Mouse (Mus musculus) left cerebral cortex, postnatal 25 days (tissue): ENCODE measurements around the gene Slc45a1. TPM values are rescaled to one million over a fixed set of nuclear protein-coding genes. Genes with fewer than 3 reads are reported as not detected.
A peak's percentile ranks its signal among the peaks of the same experiment; 100 is the strongest.

Experiments used
- DNase-seq, 2 experiments: peaks; one replicate each; pipeline ENCODE4 v3.0.0; 2022; ENCODE audit warnings: low spot score in 2 of 2, mixed read lengths in 1 of 2
- intact Hi-C: fragments of 180-260 bp; cut with DNase I; formaldehyde crosslinking; loops from one replicate; pipeline ENCODE4 v1.15.1; 2025
- total RNA-seq, 2 experiments: library from RNA; stranded (reverse); gene quantifications; 2 replicates each; pipeline ENCODE4 v1.2.3; 2021

Slc45a1 gene
- total RNA-seq, 2 experiments from 2014 or later, result 43.0 to 45.1 TPM

DNA sequence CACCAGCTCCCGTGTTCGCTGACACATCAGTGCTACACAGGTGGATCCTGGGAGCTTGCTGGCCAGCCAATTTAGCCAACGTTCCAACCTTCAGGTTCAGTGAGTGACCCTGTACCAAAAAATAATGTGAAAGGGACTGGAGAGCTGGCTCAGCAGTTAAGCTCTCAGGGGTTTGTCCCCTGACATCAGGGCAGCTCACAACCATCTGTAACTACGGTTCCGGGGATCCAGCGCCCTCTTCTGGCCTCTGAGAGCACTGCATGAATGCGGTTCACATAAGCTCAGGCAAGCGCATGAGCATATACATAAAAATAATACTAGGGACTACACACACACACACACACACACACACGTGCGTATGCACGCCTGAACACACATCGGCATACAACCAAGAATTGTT, 11.2 kb upstream of the Slc45a1 start:
- DNase-seq, result no peak
- intact Hi-C loops, result no loop called here

DNA sequence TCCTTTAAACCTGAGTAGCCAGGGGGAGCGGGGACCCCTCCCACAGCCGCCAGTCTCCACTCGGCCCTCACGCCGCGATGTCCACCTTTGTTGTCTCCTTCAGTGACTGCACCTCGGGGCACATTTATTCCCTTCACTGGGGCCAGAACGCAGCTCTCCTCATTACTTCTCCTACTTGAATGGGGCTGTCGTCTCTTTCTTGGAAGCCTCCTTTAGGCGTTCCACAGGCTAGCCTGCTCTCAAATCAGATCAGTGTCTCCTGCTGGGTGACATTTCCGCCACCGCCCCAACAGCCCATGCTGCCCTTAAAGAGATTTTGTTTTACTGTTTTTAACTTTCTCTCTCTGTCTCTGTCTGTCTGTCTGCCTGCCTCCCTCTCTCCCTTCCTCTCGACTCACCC, 9.9 kb upstream of the Slc45a1 start:
- intact Hi-C loops, result no loop called here
- no peak for DNase-seq

DNA sequence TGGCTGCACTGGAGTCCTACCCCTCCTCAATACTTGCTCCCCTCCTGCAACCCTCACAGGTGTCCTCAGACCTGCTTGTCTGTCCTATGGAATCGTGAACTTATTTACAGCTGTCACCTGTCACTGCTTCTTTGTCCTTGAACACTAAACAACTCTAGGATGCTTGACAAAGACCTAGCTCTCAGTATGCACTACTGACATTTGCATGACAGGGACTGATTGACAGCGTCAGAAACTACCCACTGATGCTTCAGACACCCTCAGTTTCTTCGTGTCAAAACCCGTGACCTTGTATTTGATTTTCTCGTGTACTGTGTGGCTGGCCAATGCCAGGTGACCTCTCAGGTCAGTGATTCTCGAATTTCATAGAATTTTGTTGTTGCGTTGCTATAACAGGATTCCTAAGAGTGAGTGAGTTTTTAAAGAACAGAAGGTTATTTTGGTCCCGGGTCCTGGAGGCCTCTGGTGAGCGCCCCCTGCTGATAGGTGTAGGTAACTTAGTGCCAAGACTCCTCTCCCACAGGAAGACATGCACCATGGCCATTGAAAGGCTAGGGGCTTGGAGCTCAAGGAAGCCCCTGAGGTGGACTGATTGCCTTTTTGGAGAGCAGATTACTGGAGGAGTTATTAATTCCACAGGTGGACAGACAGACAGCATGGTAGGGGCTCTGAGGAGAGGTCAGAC, 8.1 kb upstream of the Slc45a1 start:
- intact Hi-C loops, result no loop called here
- DNase-seq, result no peak

DNA sequence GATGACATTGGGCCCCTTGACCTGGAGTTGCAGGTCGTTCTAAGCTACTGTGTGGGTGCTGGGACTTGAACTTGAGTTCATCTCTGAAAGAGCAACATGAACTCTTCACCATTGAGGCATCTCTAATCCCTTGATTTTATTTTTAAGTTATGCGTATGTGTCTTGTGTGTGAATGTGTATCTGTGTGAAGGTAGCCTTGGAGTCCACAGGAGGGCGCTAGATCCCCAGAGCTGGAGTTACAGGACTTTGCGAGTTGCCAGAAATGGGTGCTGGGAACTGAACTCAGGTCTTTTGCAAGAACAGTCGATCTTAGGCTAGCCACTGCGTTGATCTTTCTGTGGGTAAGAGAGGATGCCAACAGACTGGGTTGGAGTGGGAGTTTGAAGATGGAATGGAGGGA, 4.5 kb upstream of the Slc45a1 start:
- intact Hi-C loops, result loop anchor here (1.0 to 2.0 kb wide), 2 partner anchors 198 to 245 kb away; no protein-coding TSS in a partner anchor
- no peak for DNase-seq

DNA sequence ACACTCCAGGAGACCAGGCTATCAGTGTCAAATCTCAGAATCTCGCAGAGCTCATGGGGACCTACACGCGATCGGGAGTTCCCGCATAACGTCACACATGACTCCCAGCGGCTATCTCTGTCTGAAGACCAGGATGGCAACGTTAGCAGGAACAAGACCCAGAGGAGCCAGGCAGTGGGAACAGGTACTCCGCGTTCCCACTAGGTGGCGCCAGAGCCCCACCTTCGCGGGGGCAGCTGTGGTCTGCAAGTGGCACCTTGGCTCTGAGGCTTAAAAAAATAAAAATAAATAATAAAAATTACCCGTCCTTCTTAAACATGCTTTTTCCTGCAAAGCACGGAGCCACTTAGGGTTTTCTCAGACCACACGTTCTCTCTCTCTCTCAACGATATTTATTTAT, 4.0 kb upstream of the Slc45a1 start:
- DNase-seq, result peak; percentile 82 to 88
- intact Hi-C loops, result loop anchor here (1.0 to 2.0 kb wide), 3 partner anchors 199 to 309 kb away; no protein-coding TSS in a partner anchor

DNA sequence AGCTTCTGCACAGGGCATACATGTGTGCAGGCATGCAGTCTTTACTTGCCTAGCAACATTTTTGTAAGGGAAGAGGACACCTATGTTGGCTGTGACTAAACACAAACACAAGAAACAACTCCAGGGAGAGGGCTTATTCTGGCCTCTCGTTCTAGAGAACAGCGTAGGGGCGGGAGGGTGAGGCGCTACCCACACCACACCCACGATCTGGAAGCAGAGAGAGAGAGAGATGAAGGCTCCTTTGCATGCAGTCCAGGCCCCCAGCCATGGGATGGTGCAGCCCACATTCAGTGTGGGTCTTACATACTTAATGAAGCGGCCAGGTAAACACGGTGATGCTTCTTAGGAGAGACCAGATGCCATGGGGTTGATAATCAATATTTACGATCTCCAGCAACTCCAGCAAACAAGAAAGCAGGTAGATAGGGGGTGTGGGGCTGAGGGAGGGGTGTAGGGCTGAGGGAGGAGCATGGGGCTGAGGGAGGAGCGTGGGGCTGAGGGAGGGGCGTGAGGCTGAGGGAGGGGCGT, 1.2 kb upstream of the Slc45a1 start:
- intact Hi-C loops, result no loop called here

DNA sequence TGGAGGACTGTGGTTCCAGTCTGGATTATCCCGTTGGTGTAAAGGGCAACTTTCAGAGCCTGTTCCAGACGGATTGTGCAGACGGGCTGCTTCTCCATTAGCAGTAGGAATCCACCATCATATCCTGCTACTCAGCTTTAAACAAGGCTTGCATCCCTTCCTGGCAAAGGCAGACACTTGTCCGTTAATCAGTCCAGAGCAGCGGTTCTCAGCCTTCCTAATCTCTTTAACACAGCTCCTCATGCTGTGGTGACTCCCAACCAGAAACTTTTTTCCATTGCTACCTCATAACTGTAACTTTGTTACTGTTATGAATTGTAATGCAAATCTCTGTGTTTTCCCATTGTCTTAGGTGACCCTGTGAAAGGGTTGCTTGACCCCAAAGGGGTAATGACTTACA, 2.6 kb downstream of the Slc45a1 start:
- intact Hi-C loops, result no loop called here
- DNase-seq, result no peak

More for the DNA sequence above, 1.2 kb upstream of the Slc45a1 start:
- DNase-seq, result no peak

DNA sequence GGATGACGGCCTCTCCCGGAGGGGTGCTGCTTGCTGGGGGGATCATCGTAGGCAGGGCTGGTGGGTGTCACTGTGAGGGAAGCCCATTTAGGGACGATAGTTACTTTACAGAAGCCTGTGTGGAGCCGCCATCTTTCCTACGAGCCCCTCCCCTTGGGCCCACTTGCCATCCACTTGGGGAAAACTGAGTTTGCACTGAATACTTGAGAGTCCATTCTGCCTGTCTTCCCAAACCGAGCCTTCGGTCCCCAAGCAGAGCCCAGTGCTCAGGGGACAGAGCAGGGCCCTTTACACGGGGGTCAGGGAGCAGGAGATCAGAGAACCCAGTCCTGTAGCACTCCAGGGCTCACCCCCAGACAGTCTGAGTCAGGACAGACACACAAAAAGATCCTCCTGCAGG, 7.7 kb downstream of the Slc45a1 start:
- intact Hi-C loops, result no loop called here
- DNase-seq, result no peak

DNA sequence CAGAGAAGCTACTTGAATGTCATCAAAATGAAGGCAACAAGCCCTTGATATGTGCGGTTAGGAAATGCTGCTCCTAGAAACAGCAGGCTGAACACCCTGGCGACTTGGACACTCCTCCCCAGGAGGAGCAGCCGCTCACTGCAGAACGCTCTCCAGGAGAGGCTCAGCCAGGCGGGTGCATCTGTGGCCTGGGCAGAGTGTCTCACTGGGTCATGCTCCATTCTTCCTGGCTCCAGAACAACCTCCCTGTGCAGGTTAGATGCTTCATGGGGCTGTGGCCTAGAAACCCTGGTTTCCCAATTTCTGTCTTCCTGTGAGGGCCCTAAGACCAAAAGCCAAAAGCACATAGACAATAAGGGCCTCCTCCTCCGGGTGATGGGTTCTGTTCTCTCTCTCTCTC, 15.3 kb downstream of the Slc45a1 start:
- intact Hi-C loops, result no loop called here
- DNase-seq, result no peak

DNA sequence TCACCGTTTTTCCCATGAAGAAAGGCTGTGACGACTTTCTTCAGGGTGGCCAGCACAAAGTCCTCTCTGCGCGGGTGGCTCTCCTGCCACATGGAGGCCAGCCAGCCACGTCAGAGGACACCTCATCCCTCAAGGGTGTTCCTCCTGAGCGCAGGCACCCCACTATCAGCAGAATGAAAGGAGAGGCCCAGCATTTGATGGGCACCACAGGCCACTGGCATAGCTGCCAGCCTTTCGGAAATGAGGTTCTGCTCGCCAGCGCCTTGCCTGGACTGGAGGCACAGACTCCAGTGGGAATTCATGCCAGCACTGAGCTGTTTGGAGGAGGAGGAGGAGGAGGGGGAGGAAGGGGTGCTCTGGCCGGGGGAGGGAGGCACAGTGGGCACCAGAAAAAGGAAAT, 16.4 kb downstream of the Slc45a1 start:
- DNase-seq, result no peak
- intact Hi-C loops, result no loop called here

DNA sequence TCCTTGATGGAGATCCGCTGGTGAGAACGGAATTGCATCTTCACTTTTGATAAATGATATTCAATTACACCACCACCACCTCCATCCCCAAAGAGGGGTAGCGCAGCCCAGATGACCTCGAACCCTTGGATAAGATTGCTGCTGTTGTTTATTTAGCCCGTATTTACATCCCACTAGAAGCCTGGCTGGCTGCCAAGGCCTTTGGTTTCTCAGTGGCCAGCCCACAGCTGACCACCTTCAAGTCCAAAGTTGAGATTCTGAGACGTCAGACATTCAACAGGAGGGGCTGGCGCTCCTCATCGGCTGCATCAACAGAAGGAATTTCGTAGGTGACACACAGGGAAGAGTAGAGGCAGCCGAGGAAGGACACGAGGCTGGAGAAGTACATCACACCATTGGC, 22.7 kb downstream of the Slc45a1 start:
- intact Hi-C loops, result no loop called here
- no peak for DNase-seq

DNA sequence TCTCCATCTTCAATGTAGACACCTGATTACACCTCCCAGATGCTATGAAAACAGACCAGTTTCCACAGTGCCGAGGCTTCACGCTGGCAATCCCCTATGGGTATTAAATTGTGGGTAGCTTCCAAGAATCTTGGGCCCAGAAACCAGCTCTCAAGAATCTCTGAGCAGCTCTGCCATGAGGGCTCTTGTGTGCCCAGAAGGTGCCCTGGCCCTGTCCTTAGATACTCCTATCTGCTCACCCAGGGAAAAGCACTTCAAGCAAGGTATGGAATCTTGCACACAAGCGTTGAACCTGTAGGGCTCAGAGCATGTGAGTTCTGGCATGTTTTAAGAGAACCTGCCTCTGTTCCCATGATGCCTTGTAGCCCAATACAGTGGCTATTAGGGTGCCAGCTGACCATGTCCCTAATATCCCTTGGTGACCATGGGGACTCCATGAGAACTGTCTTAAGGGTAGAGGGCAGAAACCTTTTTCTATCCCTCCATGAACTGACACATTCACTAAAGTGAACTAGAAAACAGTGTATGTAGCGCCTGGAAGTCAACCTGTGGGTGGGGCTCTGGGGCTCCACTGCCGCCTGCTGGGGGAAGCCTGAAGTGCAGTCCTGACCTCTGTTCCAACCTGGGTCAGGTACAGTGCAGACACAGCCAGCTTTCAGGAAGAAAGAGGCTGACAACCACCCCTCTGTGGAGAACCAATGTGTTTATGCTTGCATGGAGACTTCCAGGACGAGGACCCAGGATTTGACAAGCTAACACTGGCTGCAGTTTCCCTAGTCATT, 25.8 kb downstream of the Slc45a1 start:
- intact Hi-C loops, result no loop called here
- no peak for DNase-seq

DNA sequence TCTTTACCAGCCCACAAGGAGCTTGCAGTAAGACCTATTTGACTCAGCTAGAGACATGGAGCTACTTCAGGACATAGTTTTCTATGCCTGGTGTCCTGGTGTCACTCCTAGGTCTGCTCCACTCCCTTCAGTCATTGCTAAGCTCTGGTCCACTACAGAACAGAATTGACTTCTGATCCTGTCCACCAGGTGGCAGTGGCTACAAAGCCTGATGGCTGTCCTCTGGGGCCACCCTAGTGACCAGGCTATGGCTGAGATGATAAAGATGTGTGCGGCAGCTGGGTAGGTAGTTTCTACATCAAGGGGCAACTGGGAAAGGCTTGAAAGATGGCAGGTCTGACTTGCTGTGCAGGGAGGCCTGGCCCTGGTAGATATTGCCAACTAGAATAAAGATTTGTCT, 26.5 kb downstream of the Slc45a1 start:
- intact Hi-C loops, result no loop called here
- DNase-seq, result peak; percentile 56 to 59

DNA sequence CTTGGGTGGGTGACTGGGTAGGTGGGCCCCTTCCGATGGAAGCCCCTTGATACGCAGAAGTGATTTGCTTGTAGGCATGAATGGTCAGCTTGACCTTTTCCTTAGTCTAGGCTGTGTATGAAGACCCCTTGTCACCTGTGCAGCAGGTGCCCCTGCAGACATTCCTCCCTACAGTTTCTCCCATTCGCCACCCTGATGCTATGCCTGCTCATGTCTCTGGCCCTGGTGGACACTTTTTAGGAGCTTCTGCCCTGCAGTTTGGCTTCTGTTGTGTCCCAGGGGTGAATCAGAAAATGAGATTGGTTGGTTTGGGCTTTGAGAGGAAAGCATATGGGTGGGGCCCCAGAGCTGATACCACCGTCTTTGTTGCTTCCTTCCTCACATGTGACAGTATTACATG, 27.0 kb downstream of the Slc45a1 start:
- no peak for DNase-seq
- intact Hi-C loops, result no loop called here

DNA sequence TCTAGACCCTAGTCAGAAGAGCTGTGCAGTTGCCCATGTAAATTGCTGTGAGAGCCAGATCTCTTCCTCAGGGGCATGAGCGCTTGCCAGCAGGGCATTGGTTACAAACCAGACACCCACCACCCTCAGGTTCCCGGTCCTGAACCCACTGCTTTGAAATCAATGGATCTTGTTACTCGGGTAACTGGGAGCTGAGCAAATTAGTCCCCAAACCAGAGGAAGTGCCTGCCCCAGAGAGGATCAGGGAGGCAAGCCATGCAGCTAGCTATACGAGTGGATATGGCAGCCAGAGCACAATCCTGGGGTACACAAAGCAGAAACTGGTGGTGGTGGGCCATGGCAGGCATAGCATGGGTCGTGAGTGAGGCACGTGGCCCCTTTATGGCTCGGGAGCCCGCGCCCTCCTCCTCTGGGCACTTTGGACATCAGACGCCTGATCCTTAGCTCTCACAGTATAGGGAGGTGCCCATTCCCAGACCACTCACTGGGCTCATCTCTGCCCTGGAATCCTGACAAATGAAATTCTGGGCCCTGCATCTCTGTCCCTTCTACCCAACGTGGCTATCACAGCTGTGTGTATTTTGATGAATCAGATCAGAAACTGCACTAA, 27.7 kb downstream of the Slc45a1 start:
- intact Hi-C loops, result no loop called here

DNA sequence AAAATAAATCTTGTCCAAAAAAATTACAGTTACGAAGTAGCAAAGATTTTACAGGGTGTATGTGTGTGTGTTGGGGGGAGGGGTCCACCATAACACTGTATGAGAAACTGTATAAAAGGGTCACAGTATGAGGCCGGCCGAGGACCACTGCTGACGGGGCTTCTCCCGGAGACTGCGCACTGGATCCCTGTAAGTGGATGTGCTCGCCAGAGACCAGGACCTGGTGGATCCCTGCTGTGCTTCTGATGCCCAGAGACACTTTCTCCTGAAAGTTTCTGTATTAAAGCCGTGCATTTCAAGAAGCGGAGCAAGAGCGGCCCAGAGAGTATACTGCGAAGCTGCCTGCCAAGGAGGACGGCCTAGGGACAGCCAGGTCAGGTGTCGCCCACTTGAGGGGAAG, 29.3 kb downstream of the Slc45a1 start:
- no peak for DNase-seq
- intact Hi-C loops, result no loop called here

More for the DNA sequence above, 27.7 kb downstream of the Slc45a1 start:
- DNase-seq, result no peak

DNA sequence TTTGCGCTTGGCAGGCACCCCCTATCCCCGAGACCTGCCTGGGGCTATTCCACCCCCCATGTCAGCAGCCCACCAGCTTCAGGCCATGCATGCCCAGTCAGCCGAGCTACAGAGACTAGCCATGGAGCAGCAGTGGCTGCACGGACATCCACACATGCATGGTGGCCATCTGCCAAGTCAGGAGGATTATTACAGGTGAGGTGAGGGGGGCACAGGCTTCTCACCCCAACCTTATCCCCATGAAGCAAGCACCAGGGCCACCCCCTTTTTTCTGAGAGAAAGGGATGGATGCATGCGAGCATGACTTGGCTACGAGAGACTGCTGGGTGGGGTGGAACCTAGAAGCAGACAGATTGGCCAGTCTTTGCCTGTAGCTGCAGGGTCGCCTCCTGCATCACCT, 33.0 kb downstream of the Slc45a1 start:
- intact Hi-C loops, result no loop called here
- DNase-seq, result no peak

DNA sequence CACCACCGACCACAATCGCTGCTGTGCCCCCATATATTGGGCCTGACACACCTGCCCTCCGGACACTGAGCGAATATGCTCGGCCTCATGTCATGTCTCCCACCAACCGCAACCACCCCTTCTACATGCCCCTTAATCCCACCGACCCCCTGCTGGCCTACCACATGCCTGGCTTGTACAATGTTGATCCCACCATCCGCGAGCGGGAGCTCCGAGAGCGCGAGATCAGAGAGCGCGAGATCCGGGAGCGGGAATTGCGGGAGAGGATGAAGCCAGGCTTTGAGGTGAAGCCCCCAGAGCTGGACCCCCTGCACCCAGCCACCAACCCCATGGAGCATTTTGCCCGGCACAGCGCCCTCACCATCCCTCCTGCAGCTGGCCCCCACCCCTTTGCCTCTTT, 35.1 kb downstream of the Slc45a1 start:
- intact Hi-C loops, result no loop called here
- no peak for DNase-seq

DNA sequence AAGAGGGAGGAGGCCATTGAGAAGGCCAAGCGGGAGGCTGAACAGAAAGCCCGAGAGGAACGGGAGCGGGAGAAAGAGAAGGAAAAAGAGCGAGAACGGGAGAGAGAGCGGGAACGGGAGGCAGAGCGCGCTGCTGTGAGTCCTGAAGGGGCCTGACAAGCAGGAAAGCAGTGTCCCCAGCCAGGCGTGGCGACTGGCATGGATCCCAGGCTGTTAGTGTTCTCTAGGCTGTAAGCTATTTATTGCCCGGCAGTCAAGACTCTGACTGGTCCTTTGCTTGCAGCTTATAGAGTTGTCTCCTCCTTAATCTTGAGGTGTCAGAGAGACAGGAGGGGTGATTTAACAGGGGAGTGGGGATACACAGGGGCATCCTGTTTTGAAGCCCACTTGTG, 35.9 kb downstream of the Slc45a1 start:
- intact Hi-C loops, result no loop called here
- DNase-seq, result no peak

DNA sequence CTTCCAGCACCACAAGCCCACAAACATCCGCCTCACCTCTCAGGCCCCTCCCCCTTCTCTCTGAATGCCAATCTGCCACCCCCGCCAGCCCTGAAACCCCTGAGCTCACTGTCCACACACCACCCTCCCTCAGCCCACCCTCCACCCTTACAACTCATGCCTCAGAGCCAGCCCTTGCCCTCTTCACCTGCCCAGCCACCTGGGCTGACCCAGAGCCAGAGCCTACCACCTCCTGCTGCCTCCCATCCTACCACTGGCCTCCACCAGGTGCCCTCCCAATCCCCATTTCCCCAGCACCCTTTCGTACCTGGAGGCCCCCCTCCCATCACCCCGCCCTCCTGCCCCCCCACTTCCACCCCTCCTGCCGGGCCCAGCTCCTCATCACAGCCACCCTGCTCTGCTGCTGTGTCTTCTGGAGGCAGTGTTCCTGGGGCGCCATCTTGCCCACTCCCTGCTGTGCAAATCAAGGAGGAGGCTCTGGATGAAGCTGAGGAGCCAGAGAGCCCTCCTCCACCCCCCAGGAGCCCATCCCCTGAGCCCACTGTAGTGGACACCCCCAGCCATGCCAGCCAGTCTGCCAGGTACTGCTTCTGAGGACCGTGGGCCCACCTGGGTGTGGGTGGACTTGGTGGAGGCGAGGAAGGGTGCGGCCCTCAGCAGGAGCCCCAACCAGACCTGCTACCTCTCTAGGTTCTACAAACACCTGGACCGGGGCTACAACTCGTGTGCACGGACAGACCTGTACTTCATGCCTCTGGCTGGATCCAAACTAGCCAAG, 36.5 kb downstream of the Slc45a1 start:
- DNase-seq, result no peak
- intact Hi-C loops, result no loop called here
